Mouse (Mus musculus) cortical plate, adult 2 months (tissue): ENCODE measurements at regions not wholly inside any gene's neighbourhood (a gene's known extent, or its start where the extent isn't known, plus 50 kb on each side); places are given as distances from the start of the nearest gene placed in this dataset.

Experiments used
- CTCF ChIP-seq: fragments of 200-500 bp; IDR thresholded peaks from 2 replicates; pipeline ENCODE4 v1.5.1; 2011; ENCODE audit warnings: mild to moderate bottlenecking, control low read depth, low read length; ENCODE audit not compliant: insufficient read depth; ENCODE audit errors: extremely low read depth
- POLR2A ChIP-seq: fragments of 200-500 bp; IDR thresholded peaks from 2 replicates; pipeline ENCODE4 v1.6.1; 2011; ENCODE audit warnings: mild to moderate bottlenecking, low read length, control low read depth; ENCODE audit not compliant: insufficient read depth; ENCODE audit errors: extremely low read depth

- no peak for TF ChIP-seq CTCF
- TF ChIP-seq POLR2A: peak; percentile 94
These were observed 141.4 kb upstream of the Ccdc54 start for GRCm38 (mm10) chr16:50732082-50733006.
